Mouse (Mus musculus): ENCODE measurements around the gene Pih1d1. TPM values are rescaled to one million over a fixed set of nuclear protein-coding genes. Genes with fewer than 3 reads are reported as not detected.
"Not testable (repeated sequence)": the region's sequence is repeated elsewhere in the genome, so short reads cannot be mapped to it uniquely, and the experiment has no call there.

The Pih1d1 gene
- 85.6 and 94.4 TPM in 2 replicates for polyA plus RNA-seq (2015; fragmentation: Nextera tagmentation; extraction: Ambion mirVana)

DNA sequence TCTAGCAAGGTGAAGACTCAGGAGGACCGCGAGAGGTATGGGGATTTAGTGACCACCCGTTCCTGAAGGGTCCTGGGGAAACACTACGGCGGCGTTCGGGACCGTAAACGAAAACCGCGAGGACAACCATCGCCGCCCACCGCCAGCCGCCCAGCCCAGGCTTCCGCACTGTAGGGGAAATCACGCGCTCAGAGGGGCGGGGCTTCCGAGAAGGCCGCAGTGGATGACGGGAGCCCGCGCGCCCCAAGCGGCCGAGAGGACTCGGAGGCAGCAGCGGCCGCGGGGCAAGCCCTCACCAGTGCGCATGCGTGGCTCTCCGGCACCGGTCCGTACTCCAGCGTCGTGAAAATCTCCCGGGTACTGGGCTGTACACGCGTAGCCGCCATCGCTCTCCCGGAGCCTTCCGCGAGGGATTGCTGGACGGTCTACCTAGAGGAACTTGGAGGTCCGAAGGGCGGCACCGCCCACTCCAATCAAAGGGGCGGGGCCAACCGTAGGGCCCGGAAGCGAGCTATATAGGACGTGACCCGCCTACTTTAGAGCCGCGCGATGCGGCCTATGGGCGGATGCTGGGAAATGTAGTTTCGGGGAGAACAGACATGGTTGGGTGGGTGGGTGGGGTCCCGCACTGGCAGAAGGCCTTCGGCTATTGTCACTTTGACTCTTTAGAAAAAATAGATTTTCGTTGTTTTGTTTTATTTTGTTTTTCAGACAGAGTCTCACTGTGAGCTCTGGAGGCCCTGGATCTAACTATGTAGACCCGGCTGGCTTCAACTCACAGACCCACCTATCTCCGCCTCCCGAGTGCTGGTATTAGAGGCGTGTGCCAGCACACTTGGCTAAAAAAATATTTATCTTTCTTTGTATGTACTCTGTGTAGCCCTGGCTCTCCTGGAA, at the start of gene Pih1d1, which contains the start of gene Aldh16a1:
TSS of gene Pih1d1 (plus strand) at position 208 of the 897 bp plus-strand sequence.
TSS of gene Aldh16a1 (minus strand) at position 489 of the 897 bp plus-strand sequence.
- H3K4me2 ChIP-seq, result peak within 1 kb of the TSS; percentile 79
- peaks cover 25% of the 10 kb centered on the region for H3K4me1 ChIP-seq (replicated peaks)
- peak within 1 kb of the TSS; percentile 48 for H3K4me3 ChIP-seq
- H3K27me3 ChIP-seq, result no peaks in the 10 kb centered on the region
- H3K27ac ChIP-seq, result peak within 1 kb of the TSS; percentile 92
- peaks cover 27% of the 10 kb centered on the region for H3K36me3 ChIP-seq
- H3K9ac ChIP-seq, result peak within 1 kb of the TSS; percentile 83
- ATAC-seq (ENCODE audit: low FRiP score), result peak; percentile 97
- H3K9me3 ChIP-seq, result no peaks in the 10 kb centered on the region
- 4% methylated on average over 69 of the region's 69 CpGs for WGBS

- ATAC-seq (ENCODE audit: low FRiP score), result no peak
- Histone ChIP-seq H3K27ac (no peak overlapping the region), H3K4me1 (replicated peaks) (peaks cover 4% of the 10 kb centered on the region; the same call in 1 of the 2 replicates), H3K4me2 (no peak overlapping the region), H3K27me3 (no peaks in the 10 kb centered on the region), H3K36me3 (no peaks in the 10 kb centered on the region), H3K4me3 (no peak overlapping the region), H3K9ac (no peak overlapping the region), H3K9me3 (no peaks in the 10 kb centered on the region)
- WGBS, result 83% methylated on average over 5 of the region's 5 CpGs
These were observed 49.2 kb upstream of the Pih1d1 start for GRCm38 (mm10) chr7:45104941-45105340.

DNA sequence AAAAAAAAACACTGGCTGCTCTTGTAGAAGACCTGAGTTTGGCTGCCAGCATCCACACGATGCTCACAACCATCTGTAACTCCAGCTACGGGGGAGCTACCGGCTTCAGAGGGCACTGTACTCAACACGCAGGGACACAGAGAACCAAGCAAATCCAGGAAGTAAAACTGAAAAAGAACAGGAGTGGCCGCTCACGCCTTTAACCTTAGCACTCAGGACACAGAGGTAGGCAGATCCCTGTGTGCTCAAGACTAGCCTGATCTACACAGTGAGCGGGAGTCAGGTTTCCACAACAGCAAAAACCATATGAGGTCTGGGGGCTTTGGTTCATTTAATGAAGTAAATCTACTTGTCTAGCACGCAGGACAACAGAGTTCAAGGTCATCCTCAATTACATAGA, 48.6 kb upstream of the Pih1d1 start:
- no peak overlapping the region for H3K4me2 ChIP-seq
- no peaks in the 10 kb centered on the region for H3K9me3 ChIP-seq
- 81% methylated on average over 8 of the region's 8 CpGs for WGBS
- ATAC-seq (ENCODE audit: low FRiP score), result no peak
- H3K4me1 ChIP-seq (replicated peaks), result peaks cover 4% of the 10 kb centered on the region; the same call in 1 of the 2 replicates
- H3K36me3 ChIP-seq, result no peaks in the 10 kb centered on the region
- no peak overlapping the region for H3K4me3 ChIP-seq
- H3K27me3 ChIP-seq, result no peaks in the 10 kb centered on the region
- no peak overlapping the region for H3K9ac ChIP-seq
- H3K27ac ChIP-seq, result no peak overlapping the region

DNA sequence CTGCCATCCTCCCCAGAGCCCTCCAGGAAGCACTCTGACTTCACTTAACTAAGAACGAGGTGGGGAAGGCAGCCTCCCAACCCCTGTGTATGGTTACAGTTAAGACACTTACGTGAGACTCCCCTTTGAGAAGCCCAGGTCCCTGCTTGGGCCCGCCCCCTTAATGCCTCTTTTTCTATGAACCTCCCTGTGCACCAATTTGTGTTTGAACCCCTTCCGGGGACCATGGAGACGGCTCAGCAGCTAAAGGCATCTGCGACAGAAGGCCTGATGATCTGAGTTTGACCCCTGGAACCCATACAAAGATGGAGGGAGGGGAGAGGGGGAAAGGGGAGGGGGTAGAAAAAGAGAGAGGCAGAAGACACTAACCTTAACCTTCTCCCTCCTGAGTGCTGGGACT, 47.7 kb upstream of the Pih1d1 start:
- Histone ChIP-seq H3K4me3 (no peak overlapping the region), H3K27ac (no peak overlapping the region), H3K4me2 (no peak overlapping the region), H3K36me3 (no peaks in the 10 kb centered on the region), H3K27me3 (no peaks in the 10 kb centered on the region), H3K4me1 (replicated peaks) (peaks cover 4% of the 10 kb centered on the region; the same call in 1 of the 2 replicates), H3K9me3 (no peaks in the 10 kb centered on the region), H3K9ac (no peak overlapping the region)
- no peak for ATAC-seq (ENCODE audit: low FRiP score)
- WGBS, result 19% methylated on average over 6 of the region's 6 CpGs

DNA sequence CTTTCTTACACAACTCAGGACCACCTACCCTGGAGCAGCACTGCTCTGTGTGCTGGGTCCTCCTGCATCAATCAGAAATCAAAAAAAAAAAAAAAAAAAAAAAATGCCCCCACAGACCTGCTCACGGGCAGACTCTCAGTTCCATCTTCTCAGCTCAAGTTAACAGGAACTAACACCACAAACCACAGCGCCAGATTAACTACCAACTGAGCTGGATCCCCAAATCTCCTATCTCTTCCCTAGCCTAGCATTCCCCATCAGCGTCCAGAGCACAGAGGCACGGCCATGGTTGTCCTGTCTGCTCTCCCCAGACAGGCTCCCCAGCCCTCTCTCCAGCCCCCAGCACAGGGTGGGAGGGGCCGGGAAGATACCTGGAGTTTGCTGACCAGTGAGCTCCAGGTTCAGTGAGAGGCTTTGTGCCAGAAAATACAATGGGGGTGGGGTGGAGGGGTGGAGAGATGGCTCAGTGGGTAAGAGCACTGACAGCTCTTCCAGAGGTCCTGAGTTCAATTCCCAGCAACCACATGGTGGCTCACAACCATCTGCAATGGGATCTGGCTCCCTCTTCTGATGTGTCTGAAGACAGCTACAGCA, 47.0 kb upstream of the Pih1d1 start:
- Histone ChIP-seq H3K27ac (no peak overlapping the region), H3K4me3 (no peak overlapping the region), H3K36me3 (no peaks in the 10 kb centered on the region), H3K27me3 (no peaks in the 10 kb centered on the region), H3K9ac (no peak overlapping the region), H3K4me2 (no peak overlapping the region), H3K9me3 (no peaks in the 10 kb centered on the region), H3K4me1 (replicated peaks) (peaks cover 4% of the 10 kb centered on the region; the same call in 1 of the 2 replicates)
- no peak for ATAC-seq (ENCODE audit: low FRiP score)
- WGBS, result 52% methylated on average over 5 of the region's 5 CpGs

- H3K27ac ChIP-seq; ATAC-seq (ENCODE audit: low FRiP score); H3K27me3 ChIP-seq; H3K4me2 ChIP-seq; H3K9me3 ChIP-seq; H3K4me1 ChIP-seq (replicated peaks); H3K9ac ChIP-seq; H3K4me3 ChIP-seq; H3K36me3 ChIP-seq: not testable (repeated sequence)
- WGBS, result 91% methylated on average over 4 of the region's 4 CpGs
These were observed 44.0 kb upstream of the Pih1d1 start for GRCm38 (mm10) chr7:45110089-45110488.

DNA sequence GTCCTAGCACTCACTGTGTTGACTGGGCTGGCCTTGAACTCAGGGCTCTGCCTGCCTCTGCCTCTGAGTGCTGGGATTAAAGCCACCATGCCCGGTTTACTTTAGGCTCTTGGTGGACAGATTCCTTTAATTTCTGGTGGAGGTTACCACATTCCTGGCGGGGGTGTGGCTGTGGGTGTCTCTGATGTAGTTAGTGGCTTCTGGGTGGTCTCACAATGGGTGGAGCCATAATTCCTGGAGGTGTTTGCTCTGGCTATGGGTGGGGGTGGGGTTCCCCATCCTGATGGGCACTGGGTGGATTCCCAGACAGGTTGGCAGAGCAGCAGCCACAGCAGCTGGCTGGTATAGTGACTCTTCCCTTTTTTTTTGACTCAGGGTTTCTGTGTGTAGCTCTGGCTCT, 42.2 kb upstream of the Pih1d1 start:
- Histone ChIP-seq H3K4me2 (no peak overlapping the region), H3K27ac (no peak overlapping the region), H3K27me3 (no peaks in the 10 kb centered on the region), H3K4me1 (replicated peaks) (no peaks in the 10 kb centered on the region), H3K4me3 (no peak overlapping the region), H3K36me3 (no peaks in the 10 kb centered on the region), H3K9me3 (no peaks in the 10 kb centered on the region), H3K9ac (no peak overlapping the region)
- ATAC-seq (ENCODE audit: low FRiP score), result no peak
- 74% methylated on average over 2 of the region's 2 CpGs for WGBS

GRCm38 (mm10) chr7:45112529-45112928, 41.6 kb upstream of the Pih1d1 start:
- H3K9ac ChIP-seq, result no peak overlapping the region
- H3K4me1 ChIP-seq (replicated peaks), result no peaks in the 10 kb centered on the region
- no peak for ATAC-seq (ENCODE audit: low FRiP score)
- WGBS, result 74% methylated on average over 3 of the region's 3 CpGs
- no peaks in the 10 kb centered on the region for H3K9me3 ChIP-seq
- H3K4me3 ChIP-seq, result no peak overlapping the region
- no peaks in the 10 kb centered on the region for H3K27me3 ChIP-seq
- H3K27ac ChIP-seq, result no peak overlapping the region
- H3K4me2 ChIP-seq, result no peak overlapping the region
- H3K36me3 ChIP-seq, result peaks cover under 1% of the 10 kb centered on the region; the same call in 1 of the 2 replicates

DNA sequence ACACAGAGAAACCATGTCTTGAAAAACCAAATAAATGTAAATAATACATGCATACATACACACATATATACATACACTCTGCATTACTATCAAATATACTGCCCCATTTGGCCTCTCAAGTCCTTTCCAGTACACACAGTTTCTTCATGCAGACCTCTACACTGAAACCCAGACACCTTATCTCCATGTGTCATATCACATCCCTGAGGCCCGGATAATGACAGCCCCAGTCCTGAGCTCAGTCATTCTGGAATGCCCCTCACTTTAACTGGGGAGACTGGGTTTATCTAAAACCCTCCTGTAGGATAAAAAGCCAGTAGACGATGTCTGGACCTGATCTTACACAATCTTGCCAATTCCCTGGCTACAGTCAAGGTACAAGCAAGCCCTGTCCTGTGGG, 40.6 kb upstream of the Pih1d1 start:
- H3K4me1 ChIP-seq (replicated peaks), result no peaks in the 10 kb centered on the region
- no peaks in the 10 kb centered on the region for H3K27me3 ChIP-seq
- H3K9ac ChIP-seq, result no peak overlapping the region
- no peak overlapping the region for H3K27ac ChIP-seq
- no peak overlapping the region for H3K4me3 ChIP-seq
- 89% methylated on average over 2 of the region's 2 CpGs for WGBS
- no peak for ATAC-seq (ENCODE audit: low FRiP score)
- H3K9me3 ChIP-seq, result no peaks in the 10 kb centered on the region
- peaks cover 9% of the 10 kb centered on the region for H3K36me3 ChIP-seq
- no peak overlapping the region for H3K4me2 ChIP-seq

- H3K4me2 ChIP-seq, result no peak overlapping the region
- no peak overlapping the region for H3K27ac ChIP-seq
- no peak overlapping the region for H3K9ac ChIP-seq
- WGBS, result 82% methylated on average over 8 of the region's 8 CpGs
- H3K27me3 ChIP-seq, result no peaks in the 10 kb centered on the region
- H3K9me3 ChIP-seq, result no peaks in the 10 kb centered on the region
- no peak overlapping the region for H3K4me3 ChIP-seq
- peaks cover 48% of the 10 kb centered on the region for H3K36me3 ChIP-seq
- peaks cover 14% of the 10 kb centered on the region for H3K4me1 ChIP-seq (replicated peaks)
- ATAC-seq (ENCODE audit: low FRiP score), result no peak
These were observed 36.5 kb upstream of the Pih1d1 start for GRCm38 (mm10) chr7:45117566-45117965.

DNA sequence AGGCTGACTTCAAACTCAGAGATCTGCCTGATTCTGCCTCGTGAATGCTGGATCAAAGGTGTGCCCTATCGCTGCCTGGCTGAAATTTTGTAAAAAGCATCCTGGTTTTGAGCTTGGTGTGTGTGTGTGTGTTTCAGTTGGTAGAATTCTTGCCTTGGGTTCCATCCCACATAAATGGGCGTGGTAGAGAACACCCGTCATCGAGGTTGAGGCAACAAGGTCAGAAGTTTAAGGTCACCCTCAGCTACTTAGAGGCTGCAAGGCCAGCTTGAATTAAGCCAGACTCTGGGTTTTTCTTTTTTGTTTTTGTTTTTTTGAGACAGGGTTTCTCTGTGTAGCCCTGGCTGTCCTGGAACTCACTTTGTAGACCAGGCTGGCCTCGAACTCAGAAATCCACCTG, 35.8 kb upstream of the Pih1d1 start:
- Histone ChIP-seq H3K9me3 (no peaks in the 10 kb centered on the region), H3K27me3 (no peaks in the 10 kb centered on the region), H3K27ac (no peak overlapping the region), H3K36me3 (peaks cover 53% of the 10 kb centered on the region), H3K9ac (no peak overlapping the region), H3K4me3 (no peak overlapping the region), H3K4me1 (replicated peaks) (peaks cover 22% of the 10 kb centered on the region), H3K4me2 (no peak overlapping the region)
- WGBS, result 94% methylated on average over 6 of the region's 6 CpGs
- ATAC-seq (ENCODE audit: low FRiP score), result no peak

DNA sequence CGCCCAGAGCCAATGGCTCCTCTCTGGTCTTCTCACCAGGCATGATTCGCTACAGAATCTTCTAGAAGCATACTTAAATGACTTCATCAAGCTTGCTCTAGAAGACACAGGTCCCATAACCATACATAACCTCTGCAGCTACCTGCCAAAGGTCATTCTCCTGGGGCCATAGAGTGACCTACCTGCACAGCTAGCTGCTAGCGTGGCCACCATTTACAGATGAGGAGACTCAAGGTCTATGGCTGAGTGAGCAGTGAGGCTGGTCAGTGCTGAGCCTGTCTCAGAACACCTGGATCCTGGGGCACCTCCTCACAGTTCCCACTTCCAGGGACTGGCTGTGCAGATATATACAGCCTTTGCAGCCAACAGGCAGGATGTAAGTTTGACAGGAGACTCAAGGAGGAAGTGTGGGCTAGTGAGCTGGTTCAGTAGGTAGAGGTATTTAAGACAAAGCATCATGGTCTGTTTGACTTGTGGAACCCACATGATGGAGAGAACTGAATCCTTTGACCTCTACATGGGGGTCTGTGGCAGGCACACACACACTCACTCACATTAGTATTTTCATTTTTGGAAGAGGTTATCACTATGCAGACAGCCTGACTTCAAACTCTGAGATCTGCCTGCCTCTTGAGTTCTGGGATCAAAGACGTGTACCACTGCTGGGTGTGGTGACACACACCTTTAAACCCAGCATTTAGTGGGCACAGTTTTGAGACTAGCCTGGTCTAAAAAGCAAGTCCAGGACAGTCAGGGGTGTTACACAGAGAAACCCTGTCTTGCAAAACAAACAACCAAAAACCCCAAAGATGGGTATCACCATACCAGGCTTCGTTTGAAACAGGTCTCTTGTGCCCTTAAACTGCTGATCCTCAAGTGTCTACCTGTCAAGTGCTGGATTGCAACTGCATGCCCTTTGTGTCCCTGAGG, 34.1 kb upstream of the Pih1d1 start:
- Histone ChIP-seq H3K27me3 (no peaks in the 10 kb centered on the region), H3K9me3 (no peaks in the 10 kb centered on the region), H3K4me1 (replicated peaks) (peaks cover 30% of the 10 kb centered on the region), H3K27ac (no peak overlapping the region), H3K9ac (no peak overlapping the region), H3K36me3 (peaks cover 54% of the 10 kb centered on the region), H3K4me2 (no peak overlapping the region), H3K4me3 (no peak overlapping the region)
- ATAC-seq (ENCODE audit: low FRiP score), result no peak
- WGBS, result 88% methylated on average over 5 of the region's 5 CpGs
